Mouse (Mus musculus) liver, embryonic 13.5 days (tissue): ENCODE results near the gene Tnks2. TPM values are rescaled to one million over a fixed set of nuclear protein-coding genes. Genes with fewer than 3 reads are reported as not detected.
A peak's percentile ranks its signal among the peaks of the same experiment; 100 is the strongest.

Source experiments
- ATAC-seq: fragments of 200-750 bp; cut with Nextera tagmentation; 2 replicates; pipeline ENCODE4 v1.8.0; 2017; ENCODE audit warnings: low read depth, mild to moderate bottlenecking, moderate number of reproducible peaks, moderate library complexity
- DNase-seq: peaks from one replicate; pipeline ENCODE4 v3.0.0; 2022
- H3K27ac ChIP-seq: fragments of 300-500 bp; sonication (generic); 2 replicates; pipeline ENCODE4 v1.5.1; 2015; ENCODE audit warnings: moderate library complexity, mild to moderate bottlenecking, inconsistent platforms
- H3K27me3 ChIP-seq: fragments of 300-500 bp; sonication (generic); 2 replicates; pipeline ENCODE4 v1.6.1; 2015; ENCODE audit warnings: mild to moderate bottlenecking, inconsistent platforms
- H3K36me3 ChIP-seq: fragments of 300-500 bp; sonication (generic); 2 replicates; pipeline ENCODE4 v1.6.1; 2015; ENCODE audit warnings: mild to moderate bottlenecking, inconsistent platforms
- H3K4me1 ChIP-seq: fragments of 300-500 bp; sonication (generic); replicated peaks from 2 replicates; pipeline ENCODE4 v1.6.1; 2015; ENCODE audit warnings: inconsistent platforms
- H3K4me2 ChIP-seq: fragments of 300-500 bp; sonication (generic); 2 replicates; pipeline ENCODE4 v1.6.1; 2015; ENCODE audit warnings: inconsistent platforms, mild to moderate bottlenecking, moderate library complexity
- H3K4me3 ChIP-seq: fragments of 300-500 bp; sonication (generic); replicated peaks from 2 replicates; pipeline ENCODE4 v1.5.1; 2015; ENCODE audit warnings: mild to moderate bottlenecking, inconsistent platforms
- H3K9ac ChIP-seq: fragments of 300-500 bp; sonication (generic); 2 replicates; pipeline ENCODE4 v1.6.1; 2015; ENCODE audit warnings: mild to moderate bottlenecking, inconsistent platforms
- H3K9me3 ChIP-seq: fragments of 300-500 bp; sonication (generic); replicated peaks from 2 replicates; pipeline ENCODE4 v1.6.1; 2016; ENCODE audit warnings: inconsistent platforms
- WGBS: fragments of 180-500 bp; shearing (Covaris S2); methylation state at CpG from one replicate; pipeline ENCODE4 v1.1.7; 2015; ENCODE audit not compliant: insufficient replicate concordance; 5-methylcytosine and 5-hydroxymethylcytosine counted together
- polyA plus RNA-seq: library from polyadenylated mRNA; unstranded; fragments of >200 nt; fragmentation: Nextera tagmentation; extraction: Ambion mirVana; gene quantifications from 2 replicates; pipeline ENCODE4 v1.2.1, GENCODE M21; 2015

Tnks2 gene
- polyA plus RNA-seq, 1 experiment from 2014 or later = 14.5 TPM

GRCm38 (mm10) chr19:36827650-36828049 is 6.4 kb upstream of the Tnks2 start:
- H3K4me1 ChIP-seq = no peaks in the 10 kb centered on the region
- no peak overlapping the region for H3K27ac ChIP-seq
- H3K4me2 ChIP-seq = no peak overlapping the region
- no peaks in the 10 kb centered on the region for H3K9me3 ChIP-seq
- no peak overlapping the region for H3K4me3 ChIP-seq
- no peaks in the 10 kb centered on the region for H3K36me3 ChIP-seq
- no peak overlapping the region for H3K9ac ChIP-seq
- 72% methylated on average over 5 of the region's 5 CpGs for WGBS
- no peak for DNase-seq
- no peak for ATAC-seq
- 0 out of 2 replicates have a peak, but pooled peaks cover 2% of the 10 kb centered on the region for H3K27me3 ChIP-seq

GRCm38 (mm10) chr19:36828322-36828721 is 5.7 kb upstream of the Tnks2 start:
- 52% methylated on average over 8 of the region's 8 CpGs for WGBS
- H3K27ac ChIP-seq = no peak overlapping the region
- H3K36me3 ChIP-seq = no peaks in the 10 kb centered on the region
- H3K9me3 ChIP-seq = no peaks in the 10 kb centered on the region
- no peak overlapping the region for H3K4me3 ChIP-seq
- H3K4me2 ChIP-seq = no peak overlapping the region
- H3K9ac ChIP-seq = no peak overlapping the region
- H3K27me3 ChIP-seq = 0 out of 2 replicates have a peak, but pooled peaks cover 2% of the 10 kb centered on the region
- DNase-seq (no peak), ATAC-seq (no peak)
- H3K4me1 ChIP-seq = peaks cover 6% of the 10 kb centered on the region

- Histone ChIP-seq H3K36me3 (0 out of 2 replicates have a peak, but pooled peaks cover 1% of the 10 kb centered on the region), H3K27ac (peak overlapping the region; percentile 92), H3K9ac (peak overlapping the region; percentile 98), H3K9me3 (no peaks in the 10 kb centered on the region), H3K4me3 (peak overlapping the region; percentile 96), H3K4me1 (peaks cover 31% of the 10 kb centered on the region), H3K27me3 (no peaks in the 10 kb centered on the region), H3K4me2 (peak overlapping the region; percentile 84)
- ATAC-seq (no peak), DNase-seq (peak; percentile 8)
- WGBS = 15% methylated on average over 19 of the region's 19 CpGs
Observed at GRCm38 (mm10) chr19:36832951-36833787, 863 bp upstream of the Tnks2 start.

GRCm38 (mm10) chr19:36834532-36835431 is 750 bp downstream of the Tnks2 start:
- Histone ChIP-seq H3K9ac (peak overlapping the region; percentile 98), H3K4me3 (peak overlapping the region; percentile 96), H3K27ac (peak overlapping the region; percentile 92), H3K36me3 (peaks cover 11% of the 10 kb centered on the region; the same call in 1 of the 2 replicates), H3K4me2 (peak overlapping the region; percentile 84), H3K27me3 (no peaks in the 10 kb centered on the region), H3K4me1 (peaks cover 42% of the 10 kb centered on the region), H3K9me3 (no peaks in the 10 kb centered on the region)
- DNase-seq (peak; percentile 53), ATAC-seq (peak; percentile 71)
- under 1% methylated on average over 53 of the region's 62 CpGs for WGBS

- H3K4me3 ChIP-seq = peak overlapping the region; percentile 96
- WGBS = 51% methylated on average over 4 of the region's 4 CpGs
- H3K9ac ChIP-seq = peak overlapping the region; percentile 59
- no peak overlapping the region for H3K27ac ChIP-seq
- no peaks in the 10 kb centered on the region for H3K27me3 ChIP-seq
- peaks cover 46% of the 10 kb centered on the region for H3K4me1 ChIP-seq
- no peak for ATAC-seq
- no peaks in the 10 kb centered on the region for H3K9me3 ChIP-seq
- H3K4me2 ChIP-seq = peak overlapping the region; percentile 84
- peaks cover 17% of the 10 kb centered on the region; the same call in 1 of the 2 replicates for H3K36me3 ChIP-seq
- DNase-seq = no peak
Observed at GRCm38 (mm10) chr19:36836035-36836434, 2.0 kb downstream of the Tnks2 start.

GRCm38 (mm10) chr19:36840301-36840700 is 6.3 kb downstream of the Tnks2 start:
- ATAC-seq = no peak
- WGBS = 88% methylated on average over 3 of the region's 3 CpGs

GRCm38 (mm10) chr19:36843866-36844265 is 9.8 kb downstream of the Tnks2 start:
- no peak overlapping the region for H3K27ac ChIP-seq
- H3K4me3 ChIP-seq = no peak overlapping the region
- H3K36me3 ChIP-seq = peaks cover 52% of the 10 kb centered on the region
- H3K27me3 ChIP-seq = no peaks in the 10 kb centered on the region
- DNase-seq (no peak), ATAC-seq (no peak)
- WGBS = 90% methylated on average over 11 of the region's 11 CpGs
- H3K4me1 ChIP-seq = peaks cover 11% of the 10 kb centered on the region
- H3K4me2 ChIP-seq = no peak overlapping the region
- H3K9me3 ChIP-seq = no peaks in the 10 kb centered on the region
- H3K9ac ChIP-seq = no peak overlapping the region

More at GRCm38 (mm10) chr19:36840301-36840700, 6.3 kb downstream of the Tnks2 start:
- Histone ChIP-seq H3K9me3 (no peaks in the 10 kb centered on the region), H3K36me3 (peaks cover 32% of the 10 kb centered on the region), H3K27ac (no peak overlapping the region), H3K4me3 (no peak overlapping the region), H3K4me1 (peaks cover 33% of the 10 kb centered on the region), H3K27me3 (no peaks in the 10 kb centered on the region), H3K4me2 (no peak overlapping the region), H3K9ac (no peak overlapping the region)
- no peak for DNase-seq

GRCm38 (mm10) chr19:36845924-36846323 is 11.9 kb downstream of the Tnks2 start:
- DNase-seq (no peak), ATAC-seq (no peak)
- no peak overlapping the region for H3K4me2 ChIP-seq
- 63% methylated on average over 5 of the region's 5 CpGs for WGBS
- H3K9ac ChIP-seq = no peak overlapping the region
- H3K4me3 ChIP-seq = no peak overlapping the region
- H3K9me3 ChIP-seq = no peaks in the 10 kb centered on the region
- no peak overlapping the region for H3K27ac ChIP-seq
- no peaks in the 10 kb centered on the region for H3K27me3 ChIP-seq
- no peaks in the 10 kb centered on the region; the same call in 1 of the 2 replicates for H3K4me1 ChIP-seq
- H3K36me3 ChIP-seq = peaks cover 54% of the 10 kb centered on the region

GRCm38 (mm10) chr19:36853831-36854230 is 19.8 kb downstream of the Tnks2 start:
- Histone ChIP-seq H3K9ac (no peak overlapping the region), H3K27ac (no peak overlapping the region), H3K36me3 (peaks cover 72% of the 10 kb centered on the region), H3K4me3 (no peak overlapping the region), H3K9me3 (no peaks in the 10 kb centered on the region), H3K4me2 (no peak overlapping the region), H3K27me3 (no peaks in the 10 kb centered on the region), H3K4me1 (no peaks in the 10 kb centered on the region)
- ATAC-seq = no peak
- WGBS = 73% methylated on average over 2 of the region's 2 CpGs
- DNase-seq = no peak

- H3K4me1 ChIP-seq = no peaks in the 10 kb centered on the region
- H3K4me2 ChIP-seq = no peak overlapping the region
- WGBS = 87% methylated on average over 9 of the region's 9 CpGs
- H3K27ac ChIP-seq = no peak overlapping the region
- DNase-seq (no peak), ATAC-seq (no peak)
- no peaks in the 10 kb centered on the region for H3K9me3 ChIP-seq
- H3K9ac ChIP-seq = no peak overlapping the region
- no peaks in the 10 kb centered on the region for H3K27me3 ChIP-seq
- H3K36me3 ChIP-seq = peaks cover 74% of the 10 kb centered on the region
- H3K4me3 ChIP-seq = no peak overlapping the region
Observed at GRCm38 (mm10) chr19:36857851-36858250, 23.8 kb downstream of the Tnks2 start.

GRCm38 (mm10) chr19:36860393-36860792 is 26.4 kb downstream of the Tnks2 start:
- Histone ChIP-seq H3K4me3 (no peak overlapping the region), H3K4me1 (no peaks in the 10 kb centered on the region), H3K4me2 (no peak overlapping the region), H3K27ac (no peak overlapping the region), H3K9ac (no peak overlapping the region), H3K9me3 (no peaks in the 10 kb centered on the region), H3K36me3 (peaks cover 67% of the 10 kb centered on the region), H3K27me3 (no peaks in the 10 kb centered on the region)
- ATAC-seq (peak; percentile 39; the same call in 1 of the 2 replicates), DNase-seq (no peak)
- WGBS = 82% methylated on average over 5 of the region's 5 CpGs
